Mouse (Mus musculus) left cerebral cortex, postnatal 14 days (tissue): ENCODE results near the gene Farp2. TPM values are rescaled to one million over a fixed set of nuclear protein-coding genes. Genes with fewer than 3 reads are reported as not detected.
A peak's percentile ranks its signal among the peaks of the same experiment; 100 is the strongest.
"Not testable (repeated sequence)": the region's sequence is repeated elsewhere in the genome, so short reads cannot be mapped to it uniquely, and the experiment has no call there.

Source experiments
- DNase-seq, 2 experiments: peaks; one replicate each; pipeline ENCODE4 v3.0.0; 2021 to 2022; ENCODE audit warnings: low spot score in 2 of 2, mixed read lengths in 1 of 2
- intact Hi-C: fragments of 180-260 bp; cut with DNase I; formaldehyde crosslinking; loops from one replicate; pipeline ENCODE4 v1.15.1; 2025
- long read RNA-seq, 2 experiments: library from polyadenylated mRNA; stranded (forward); transcript quantifications; one replicate each; pipeline ENCODE4 v2.0.0; 2021
- total RNA-seq, 2 experiments: library from RNA; stranded (reverse); gene quantifications; 2 replicates each; pipeline ENCODE4 v1.2.3; 2021

Gene Farp2
- 10 to 100 TPM; 11.0 to 11.6 TPM for total RNA-seq
- long read RNA-seq, experiment 1, transcript Farp2-201 (27 exons, 3,937 nt), result major isoform, 9 of 12 reads
- long read RNA-seq, experiment 1, partial matches to known transcripts, result 2 of 12 reads
- long read RNA-seq, experiment 1, other reads (novel, unspliced or antisense), result 1 of 12 reads
- long read RNA-seq, experiment 2, partial matches to known transcripts, result 5 of 8 reads
- long read RNA-seq, experiment 2, other reads (novel, unspliced or antisense), result 0 of 8 reads

DNA sequence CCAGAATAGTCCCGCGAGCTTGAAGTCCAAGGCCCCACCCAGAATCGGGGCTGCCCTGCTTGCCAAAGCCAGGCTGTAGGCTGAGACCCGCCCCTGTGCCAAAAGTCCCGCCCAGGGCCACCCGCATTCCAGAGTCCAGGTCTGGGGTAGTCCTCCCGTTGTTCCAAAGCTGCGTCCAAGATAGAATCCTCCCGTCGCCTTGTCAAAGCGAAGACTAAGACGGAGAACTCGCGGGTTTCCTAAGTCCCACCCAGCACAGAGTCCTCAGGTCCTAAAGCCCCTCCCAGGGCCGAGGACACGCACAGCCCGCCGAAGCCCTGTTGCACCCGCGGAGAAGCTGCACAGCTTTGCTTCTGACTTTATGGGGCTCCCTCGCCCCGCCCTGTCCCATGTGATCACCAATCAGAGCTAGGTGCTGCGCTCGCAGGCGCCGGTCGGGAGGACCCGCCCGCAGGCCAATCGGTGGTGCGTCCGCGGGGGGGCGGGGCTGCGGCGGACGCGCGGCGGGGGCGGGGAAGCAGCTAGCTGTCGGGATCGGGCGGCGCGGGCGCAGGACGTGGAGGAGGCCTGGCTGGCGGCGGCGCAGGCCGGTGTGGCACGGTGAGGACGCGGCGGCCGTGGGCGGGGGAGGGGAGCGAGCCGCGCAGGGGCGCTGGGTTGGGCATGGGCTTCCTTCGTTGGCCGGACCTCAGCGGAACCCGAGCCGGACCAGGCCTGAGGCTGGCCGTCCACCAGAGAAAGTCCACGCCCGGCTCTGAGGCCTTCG is at the start of gene Farp2:
Gene Farp2 (plus strand): TSS at position 495 of the 766 bp plus-strand sequence.
- intact Hi-C loops, result loop anchor here (10.0 kb wide), 1 partner anchor 213 kb away; no protein-coding TSS in a partner anchor
- DNase-seq, result peak; percentile 91 to 94

DNA sequence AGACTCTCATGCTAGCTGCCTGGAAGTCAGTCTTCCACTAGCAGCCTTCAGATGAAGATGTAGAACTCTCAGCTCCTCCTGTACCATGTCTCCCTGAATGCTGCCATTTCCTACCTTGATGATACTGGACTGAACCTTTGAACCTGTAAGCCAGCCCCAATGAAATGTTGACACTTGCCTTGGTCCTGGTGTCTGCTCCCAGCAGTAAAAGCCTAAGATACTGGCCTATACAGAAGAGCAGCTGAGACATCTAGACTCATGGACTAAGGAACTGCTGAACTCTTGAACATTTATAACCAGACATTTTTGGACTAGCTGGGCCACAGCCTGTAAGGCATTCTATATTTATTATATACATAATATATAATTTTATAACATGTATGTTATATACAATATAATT is 46.8 kb upstream of the Farp2 start:
- intact Hi-C loops, result no loop called here
- DNase-seq, result no peak

DNA sequence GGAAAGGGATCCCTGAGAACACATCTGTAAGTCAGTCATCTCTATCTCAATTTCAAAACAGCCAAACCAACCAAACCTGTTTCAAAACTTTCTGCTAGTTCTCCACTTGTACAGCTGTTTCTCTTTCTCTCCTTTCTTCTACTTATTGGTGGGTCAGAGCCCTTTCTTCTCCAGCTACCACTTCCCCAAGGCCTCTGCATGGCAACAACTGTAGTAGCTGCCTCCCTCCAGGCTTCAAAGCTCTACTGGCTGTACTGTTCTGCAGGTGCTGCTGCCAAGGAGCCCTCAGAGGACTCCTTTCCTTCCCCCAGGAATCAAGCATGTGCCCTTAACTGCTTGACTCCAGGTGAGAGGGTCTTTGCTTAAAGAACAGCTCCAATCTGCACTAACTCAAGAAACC is 46.1 kb upstream of the Farp2 start:
- no peak for DNase-seq
- intact Hi-C loops, result no loop called here

DNA sequence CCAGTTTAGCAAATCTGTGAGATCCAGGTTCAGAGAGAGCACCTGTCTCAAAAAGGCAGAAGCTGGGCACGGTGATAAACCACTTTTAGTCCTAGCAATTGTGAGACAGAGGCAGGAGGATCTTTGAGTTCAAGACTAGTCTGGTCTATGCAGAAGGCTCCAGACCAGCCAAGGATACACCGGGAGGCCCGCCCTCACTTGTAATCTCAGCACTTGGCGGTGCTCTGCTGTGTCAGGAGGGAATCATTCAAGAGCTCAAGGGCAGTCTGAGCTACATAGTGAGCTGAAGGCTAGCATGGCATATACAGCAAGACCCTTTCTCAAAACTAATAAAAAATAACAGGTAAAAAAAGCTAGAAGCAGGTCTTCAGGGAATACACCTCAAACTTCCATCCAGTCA is 43.3 kb upstream of the Farp2 start:
- intact Hi-C loops, result no loop called here
- no peak for DNase-seq

DNA sequence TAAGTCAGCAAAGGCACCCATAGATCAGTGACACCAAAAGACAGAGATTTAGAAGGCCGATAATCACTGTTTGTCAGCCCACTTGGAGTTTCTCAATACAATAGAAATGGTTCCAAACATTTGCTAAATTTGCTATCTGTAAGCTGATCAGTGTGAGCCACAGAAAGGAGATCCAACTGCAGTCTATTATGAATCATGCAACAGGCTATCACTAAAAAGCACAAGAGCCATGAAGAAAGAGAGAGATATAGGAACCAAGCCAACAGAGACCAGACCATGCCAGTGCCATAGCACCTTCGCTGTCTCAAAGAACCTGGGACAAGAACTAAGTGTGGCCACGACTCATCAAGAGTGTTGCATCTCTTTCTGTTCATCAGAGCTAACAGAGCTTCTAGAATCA is 36.2 kb upstream of the Farp2 start:
- intact Hi-C loops, result no loop called here
- DNase-seq, result no peak

DNA sequence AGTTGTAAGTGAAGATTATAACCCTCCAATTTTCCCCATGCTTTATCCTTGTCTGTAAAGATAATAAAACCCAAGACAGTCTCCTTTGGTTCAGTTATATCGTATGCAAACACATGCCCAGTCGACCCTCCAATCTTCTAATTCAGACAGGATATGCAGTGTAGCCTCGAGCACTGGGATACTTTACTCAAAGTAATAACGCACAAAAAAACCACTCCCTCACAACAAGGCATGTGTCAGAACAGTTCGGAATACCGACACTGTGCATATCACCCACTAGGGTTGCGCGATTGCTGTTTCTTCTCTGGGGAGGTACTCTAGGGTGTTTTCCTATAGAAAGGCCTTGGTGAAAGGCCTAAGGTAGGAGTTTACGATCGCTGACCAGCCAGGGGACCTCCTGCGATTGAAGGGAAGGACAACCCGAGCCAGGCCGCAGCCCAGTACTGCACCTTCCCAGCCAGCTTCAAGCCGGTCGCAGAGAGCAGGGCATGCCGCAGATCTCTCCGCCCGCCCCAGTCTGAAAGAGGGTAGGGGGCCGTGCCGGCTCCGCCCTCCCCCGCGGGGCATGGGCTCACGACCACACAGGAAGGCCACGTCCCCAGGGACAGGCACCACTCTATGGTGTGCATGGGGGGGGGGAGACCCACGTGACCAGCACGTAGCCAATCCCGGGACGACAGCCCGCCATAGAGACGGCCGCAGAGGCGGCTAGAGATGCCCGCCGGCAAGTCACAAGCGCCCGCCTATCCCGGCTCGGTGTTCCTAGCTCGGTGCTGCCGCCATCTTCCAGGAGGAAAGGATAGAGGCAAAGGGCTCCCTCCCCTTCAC is 33.9 kb upstream of the Farp2 start:
- intact Hi-C loops, result loop anchor here (1.0 kb wide), 1 partner anchor 33 kb away; no protein-coding TSS in a partner anchor
- peak; percentile 98 to 99 for DNase-seq

DNA sequence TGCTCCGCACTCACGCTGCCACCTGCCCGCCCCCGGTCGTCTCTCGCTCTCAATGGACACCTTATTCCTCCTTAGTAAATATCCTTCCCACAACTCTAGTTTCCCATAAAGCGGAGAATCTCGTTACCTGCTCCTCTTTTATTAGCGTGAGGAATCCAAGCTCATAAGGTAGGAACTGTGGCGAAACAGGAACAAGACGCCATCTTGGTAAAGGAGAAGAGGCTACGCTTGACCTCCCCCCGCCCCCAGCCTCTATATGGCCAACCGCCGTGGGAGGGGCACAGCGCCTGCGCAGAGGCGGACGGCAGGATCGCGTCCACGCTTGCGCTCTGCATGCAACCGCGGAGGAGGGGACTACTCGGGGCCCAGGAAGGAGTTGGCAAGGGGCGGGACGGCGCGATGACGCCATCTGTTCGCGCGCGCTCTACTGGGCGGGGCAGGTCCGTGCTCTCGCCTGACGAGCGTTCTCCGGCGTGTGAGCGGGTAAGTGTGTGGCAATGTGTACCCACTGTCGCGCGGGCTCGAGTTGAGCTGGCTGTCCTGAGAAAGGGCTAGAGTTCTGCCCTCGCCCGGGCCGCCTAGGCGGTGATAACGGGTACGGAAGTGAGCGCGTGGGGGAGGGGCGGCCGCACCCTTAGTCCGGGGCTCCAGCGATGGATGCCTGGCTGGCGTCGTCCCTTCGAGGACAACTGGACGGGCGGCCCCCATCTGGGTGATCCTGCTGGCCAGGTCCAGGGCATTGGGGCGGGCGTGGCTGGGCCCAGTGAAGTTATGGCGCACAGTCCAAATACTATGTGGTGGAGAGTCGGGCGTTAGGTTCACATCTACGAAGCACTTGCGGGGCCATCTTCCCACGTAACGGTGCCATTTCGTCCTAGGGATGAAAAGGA is 33.0 kb upstream of the Farp2 start, which contains the start of gene Hdlbp:
Gene Hdlbp (minus strand): TSS at position 230 of the 890 bp plus-strand sequence.
- peak; percentile 99 for DNase-seq
- intact Hi-C loops, result loop anchor here (1.0 kb wide), 1 partner anchor 34 kb away; no protein-coding TSS in a partner anchor

DNA sequence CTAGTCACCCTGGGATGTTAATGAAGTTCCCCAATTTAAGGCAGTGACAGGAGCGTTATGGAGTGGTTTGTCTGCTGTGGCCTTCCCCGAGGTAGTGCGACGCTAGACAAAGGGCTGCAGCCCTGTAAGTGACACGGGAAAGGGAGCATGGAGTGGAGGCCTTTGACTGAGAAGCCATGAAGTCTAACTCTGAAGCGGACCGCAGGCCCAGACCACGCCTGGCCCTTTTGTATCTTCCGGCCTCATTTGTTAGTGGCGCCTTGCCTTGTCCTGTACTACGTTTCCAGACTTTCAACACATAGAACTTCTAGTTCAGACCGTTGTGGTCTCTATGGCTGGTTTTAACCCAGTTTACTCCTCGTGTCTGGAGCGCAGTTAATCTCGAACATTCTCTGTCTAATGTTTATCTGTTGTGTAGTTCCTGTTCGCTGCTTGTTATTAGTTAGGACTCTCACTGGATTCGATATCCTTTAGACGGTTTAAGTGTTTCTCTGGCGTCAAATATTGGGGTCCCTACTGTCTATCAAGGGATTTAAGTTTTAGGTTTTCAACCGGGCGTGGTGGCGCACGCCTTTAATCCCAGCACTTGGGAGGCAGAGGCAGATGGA is 32.3 kb upstream of the Farp2 start:
- intact Hi-C loops, result no loop called here
- peak; percentile 13 to 22 for DNase-seq

DNA sequence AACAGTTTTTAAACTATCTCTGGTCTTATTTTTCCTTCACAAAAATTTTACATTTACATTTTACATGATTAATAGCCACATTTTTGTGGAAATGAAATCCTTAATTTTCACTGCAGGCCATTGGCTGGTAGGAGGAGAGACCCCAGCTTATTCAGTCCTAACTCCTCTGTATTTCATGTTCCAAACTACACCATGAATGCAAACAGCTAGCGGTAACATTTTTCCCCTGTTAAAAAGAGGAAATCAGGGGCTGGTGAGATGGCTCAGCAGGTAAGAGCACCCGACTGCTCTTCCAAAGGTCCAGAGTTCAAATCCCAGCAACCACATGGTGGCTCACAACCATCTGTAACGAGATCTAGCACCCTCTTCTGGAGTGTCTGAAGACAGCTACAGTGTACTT is 25.6 kb upstream of the Farp2 start:
- DNase-seq, intact Hi-C loops: not testable (repeated sequence)

DNA sequence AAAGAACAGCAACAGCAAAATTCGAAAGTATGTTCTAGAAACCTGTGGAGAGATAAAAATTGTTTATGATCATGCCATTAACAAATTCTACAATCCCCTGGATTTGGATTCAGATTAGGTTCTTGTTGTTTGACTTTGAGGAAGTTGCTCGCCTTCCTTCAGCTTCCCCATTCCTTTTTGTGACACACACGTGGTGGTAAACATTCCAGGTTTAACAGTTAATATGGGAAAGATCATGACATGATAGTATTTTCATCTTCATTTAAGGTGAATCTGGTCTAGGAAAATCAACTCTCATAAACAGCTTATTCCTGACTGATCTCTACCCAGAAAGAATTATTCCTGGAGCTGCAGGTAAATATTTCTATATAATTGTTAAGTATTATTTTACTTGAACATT is 16.6 kb upstream of the Farp2 start:
- intact Hi-C loops, result no loop called here
- no peak for DNase-seq

DNA sequence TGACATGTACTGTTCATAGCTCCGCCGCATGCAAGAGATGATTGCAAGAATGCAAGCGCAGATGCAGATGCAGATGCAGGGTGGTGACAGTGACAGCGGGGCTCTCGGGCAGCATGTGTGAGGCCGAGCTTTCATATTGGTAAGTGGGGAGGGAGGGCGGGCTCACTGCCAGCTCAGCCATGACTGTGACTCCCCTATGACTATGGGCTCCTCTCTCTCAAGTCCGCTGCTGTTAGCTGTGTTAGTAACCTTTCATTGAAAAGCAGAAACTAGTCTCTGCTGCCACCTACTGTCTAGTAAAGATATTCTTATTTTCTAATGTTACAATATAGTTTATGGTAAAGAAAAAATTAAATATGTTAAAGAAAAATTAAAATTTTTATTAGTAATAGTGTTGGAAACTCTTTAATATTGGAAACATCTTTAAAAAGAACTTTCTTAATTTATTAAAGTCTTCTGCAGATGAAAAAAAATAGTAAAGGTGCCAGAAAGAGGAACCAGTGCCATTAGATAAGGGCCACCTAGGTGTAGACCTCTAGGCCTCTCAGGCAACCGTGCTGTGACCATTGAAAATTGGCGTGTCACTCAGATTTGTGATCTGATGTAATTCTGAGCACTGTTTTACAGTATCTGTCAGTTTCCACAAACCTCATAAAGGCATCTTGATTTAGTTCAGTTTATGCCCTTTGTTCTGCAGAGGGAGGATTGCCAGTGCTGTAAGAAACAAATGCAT is 4.8 kb upstream of the Farp2 start:
- intact Hi-C loops, result no loop called here
- DNase-seq, result peak; percentile 13 to 25

DNA sequence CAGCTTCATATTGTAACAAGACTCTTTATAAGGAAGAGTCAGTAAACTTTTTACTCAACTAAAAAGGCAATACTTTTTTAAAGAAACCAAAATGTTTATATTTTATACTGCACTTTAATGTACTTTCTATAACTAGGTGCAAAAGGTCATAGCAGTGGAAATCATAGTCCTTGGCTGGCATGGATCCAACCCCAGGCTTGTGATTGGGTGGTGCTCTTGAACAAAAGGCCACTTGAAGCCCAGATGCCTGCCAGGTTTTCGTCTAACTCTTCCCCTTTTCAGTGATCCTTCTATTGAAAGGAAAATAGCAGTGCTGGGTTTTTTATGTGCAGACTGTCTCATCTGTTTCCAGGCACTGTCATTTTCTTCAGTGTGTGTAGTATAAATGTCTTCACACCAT is 3.3 kb upstream of the Farp2 start:
- DNase-seq, intact Hi-C loops: not testable (repeated sequence)

DNA sequence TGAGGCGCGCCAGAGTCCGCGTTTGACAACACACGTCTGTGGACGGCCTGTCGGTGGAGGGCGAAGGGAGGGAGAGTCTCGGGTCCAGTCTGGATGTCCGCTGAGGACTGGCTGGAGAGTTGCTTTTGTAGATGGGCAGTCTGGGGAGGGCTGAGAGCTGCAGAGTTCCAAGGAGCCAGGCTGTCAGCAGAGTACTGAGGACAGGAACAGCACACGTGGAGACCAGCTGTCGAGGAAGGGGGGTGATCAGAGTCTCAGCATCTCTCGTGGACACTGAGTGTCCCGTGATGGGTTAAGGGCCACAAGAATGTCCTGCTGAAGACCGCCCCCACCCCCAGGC is 442 bp downstream of the Farp2 start:
- intact Hi-C loops, result loop anchor here (10.0 kb wide), 1 partner anchor 212 kb away; no protein-coding TSS in a partner anchor

DNA sequence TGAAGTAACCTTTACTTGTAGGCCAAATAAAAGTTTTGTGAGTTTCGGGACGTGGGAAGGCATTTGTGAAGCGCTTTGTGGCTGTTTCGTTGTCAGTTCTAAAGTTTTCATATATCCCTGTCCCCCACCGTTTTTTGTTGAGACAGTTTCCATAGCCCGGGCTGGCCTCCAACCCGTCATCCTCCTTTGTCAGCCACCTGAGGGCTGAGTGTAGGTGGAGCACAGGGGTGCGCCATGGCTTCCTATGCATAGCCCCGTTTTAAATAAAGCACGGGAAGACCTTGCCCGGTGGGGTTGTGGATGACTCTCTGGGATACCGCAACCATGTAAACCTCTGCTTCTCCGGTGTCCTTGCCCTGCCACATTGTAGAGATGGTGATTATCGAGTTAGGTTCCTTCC is 1.3 kb downstream of the Farp2 start:
- intact Hi-C loops, result loop anchor here (10.0 kb wide), 1 partner anchor 212 kb away; no protein-coding TSS in a partner anchor
- no peak for DNase-seq

More for the DNA sequence above, 442 bp downstream of the Farp2 start:
- DNase-seq, result no peak

DNA sequence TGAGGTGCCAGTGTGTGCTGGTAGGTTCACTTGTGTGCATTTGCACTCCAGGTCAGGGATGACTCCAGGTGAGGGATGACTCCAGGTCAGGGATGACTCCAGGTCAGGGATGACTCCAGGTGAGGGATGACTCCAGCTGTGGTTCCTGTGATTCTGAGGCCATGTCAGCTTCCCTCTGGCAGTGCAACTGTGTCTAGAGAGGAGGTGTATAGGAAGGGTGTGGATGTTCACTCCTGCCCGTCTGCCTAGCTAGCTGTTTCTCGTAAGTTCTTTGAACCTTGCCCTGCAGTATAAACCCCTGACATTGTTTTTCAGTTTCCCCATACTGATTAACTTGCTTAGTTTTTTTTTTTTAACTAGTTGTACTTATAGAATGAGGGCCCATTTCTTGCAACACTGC is 9.6 kb downstream of the Farp2 start:
- no peak for DNase-seq
- intact Hi-C loops, result no loop called here

DNA sequence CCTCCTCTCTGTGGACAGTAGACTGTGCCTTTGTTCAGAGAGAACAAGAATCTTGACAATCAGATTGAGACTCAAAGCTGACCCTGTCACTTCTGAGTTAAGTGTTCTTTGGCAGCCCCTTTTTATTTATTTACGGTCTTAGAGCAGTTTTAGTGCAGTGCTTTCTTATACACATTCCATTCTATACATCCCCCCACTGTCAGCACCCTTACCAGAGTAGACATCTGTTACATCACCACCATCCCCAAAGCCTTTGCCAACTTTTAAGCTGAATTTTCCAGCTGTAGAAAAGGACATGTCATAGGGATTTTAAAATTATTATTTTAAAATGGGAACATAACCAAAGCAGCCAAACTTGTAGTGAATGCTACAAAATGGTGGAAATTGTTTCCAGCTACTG is 10.4 kb downstream of the Farp2 start:
- intact Hi-C loops, result no loop called here
- DNase-seq, result no peak

DNA sequence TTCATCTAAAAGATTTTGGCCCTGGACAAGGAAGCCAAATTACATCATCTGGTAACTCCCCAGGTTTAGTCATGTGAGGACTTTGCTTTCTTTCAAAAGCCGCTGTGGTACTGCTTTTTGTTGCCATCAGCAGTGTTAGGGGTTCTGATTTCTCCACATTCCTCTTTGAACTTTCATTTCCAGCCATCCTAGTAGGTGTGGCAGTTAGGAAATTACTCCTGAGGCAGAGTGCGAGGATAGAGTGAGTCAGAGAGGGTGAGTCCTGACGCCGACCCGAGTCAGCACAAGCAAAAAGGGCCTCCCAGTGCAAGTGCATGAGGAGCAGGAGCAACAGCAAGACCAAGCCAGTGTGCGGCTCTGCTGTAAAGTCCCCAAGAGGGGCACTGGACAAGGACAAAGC is 17.9 kb downstream of the Farp2 start:
- no peak for DNase-seq
- intact Hi-C loops, result no loop called here

DNA sequence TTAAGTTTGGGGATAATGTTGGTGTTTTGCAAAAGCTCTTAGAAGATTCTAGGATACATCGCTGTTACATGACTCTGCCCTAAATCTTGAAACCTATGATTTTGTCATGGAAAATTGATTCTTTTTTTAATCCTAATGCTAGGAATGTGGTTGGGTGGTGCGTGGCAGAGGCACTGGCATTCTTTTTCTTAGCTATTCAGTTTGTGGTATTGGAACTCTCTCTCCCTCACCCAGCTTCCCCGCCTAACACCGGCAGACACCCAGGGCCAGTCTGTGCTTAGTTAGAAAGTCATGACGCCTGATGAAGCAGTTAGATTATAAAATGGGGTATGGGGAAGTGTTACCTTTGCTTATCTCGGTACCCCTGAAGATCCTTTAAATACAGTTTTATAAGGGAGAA is 25.3 kb downstream of the Farp2 start:
- DNase-seq, result no peak
- intact Hi-C loops, result no loop called here
